ENCODE assay signal across 9 mouse cellular contexts in genomic region chr9:51441773-51442381, GRCm38 (mm10).
DNase-seq lines count a peak whose midpoint lies in the region; ATAC-seq and TF ChIP-seq lines count a peak whose summit lies in the region.
"Had no signal": no experiment of that assay in that cellular context is flagged by ENCODE, and none has a peak within 500 bp of the region (broad histone marks: within the 10 kb centered on the region; RNA-seq: fewer than 3 reads in every experiment).

No protein-coding gene starts in this region.

- H3K4me2 ChIP-seq in hindbrain, embryonic 16.5 days (ENCODE audit: low read length), result peak overlapping the region; percentile 35
- H3K4me2 ChIP-seq in midbrain, embryonic 15.5 days, result peak overlapping the region; percentile 23
- no peak overlapping the region for H3K4me2 ChIP-seq in liver, postnatal 0 days (ENCODE audit: low read depth, low read length)
- H3K4me2 ChIP-seq: liver, embryonic 13.5 days had no signal

- POLR2A ChIA-PET in Patski (lab: Charles Lee), result no interaction called here

- H3K9me3 ChIP-seq in hindbrain, embryonic 16.5 days (ENCODE audit: control insufficient read depth, low read length), result no peaks in the 10 kb centered on the region; the same call in 1 of the 2 replicates
- no peaks in the 10 kb centered on the region for H3K9me3 ChIP-seq in midbrain, embryonic 15.5 days
- H3K9me3 ChIP-seq in liver, postnatal 0 days (ENCODE audit: low read length), result no peaks in the 10 kb centered on the region
- H3K9me3 ChIP-seq: liver, embryonic 13.5 days had no signal

- CTCF ChIA-PET in Patski (lab: Charles Lee), result interaction anchor here (1.1 kb wide), 1 partner anchor 8 kb away, joined by 3 read pairs; no protein-coding TSS in a partner anchor

- peak overlapping the region; percentile 67 for H3K27ac ChIP-seq in hindbrain, embryonic 16.5 days (ENCODE audit: low read depth, low read length)
- H3K27ac ChIP-seq in midbrain, embryonic 15.5 days, result peak overlapping the region; percentile 26
- no peak overlapping the region for H3K27ac ChIP-seq in liver, postnatal 0 days (ENCODE audit: low read depth)
- H3K27ac ChIP-seq: liver, embryonic 13.5 days had no signal

- H3K4me3 ChIP-seq in hindbrain, embryonic 16.5 days (ENCODE audit: low read length), result no peak overlapping the region
- H3K4me3 ChIP-seq in midbrain, embryonic 15.5 days, result no peak overlapping the region
- H3K4me3 ChIP-seq in liver, postnatal 0 days (ENCODE audit: low read depth, low read length), result no peak overlapping the region
- H3K4me3 ChIP-seq: liver, embryonic 13.5 days had no signal

- no peak for TF ChIP-seq CTCF in Patski (IDR thresholded peaks at IDR 0.05)
- no peak for TF ChIP-seq CTCF in liver, postnatal 0 days (IDR thresholded peaks at IDR 0.05; ENCODE audit: low read depth)

- peak; percentile 98 for ATAC-seq in Patski
- peak; percentile 89 for ATAC-seq in hindbrain, embryonic 16.5 days
- peak; percentile 82 for ATAC-seq in midbrain, embryonic 15.5 days (replicated peaks)
- no peak for ATAC-seq in megakaryocyte-erythroid progenitor cell, adult 5-6 weeks (replicated peaks; ENCODE audit: low FRiP score, low TSS enrichment, poor library complexity, severe bottlenecking)
- ATAC-seq in liver, postnatal 0 days, result no peak
- ATAC-seq in monocyte, adult 5-6 weeks (replicated peaks; ENCODE audit: insufficient number of reproducible peaks, low FRiP score, low TSS enrichment, poor library complexity, severe bottlenecking), result no peak

- H3K9ac ChIP-seq in hindbrain, embryonic 16.5 days (ENCODE audit: low read depth, low read length), result no peak overlapping the region
- no peak overlapping the region for H3K9ac ChIP-seq in midbrain, embryonic 15.5 days
- H3K9ac ChIP-seq in liver, postnatal 0 days (replicated peaks), result no peak overlapping the region
- H3K9ac ChIP-seq: liver, embryonic 13.5 days had no signal

- peak; percentile 84 for DNase-seq in Patski (ENCODE audit: low read depth, low spot score)
- peak; percentile 54 for DNase-seq in brain, embryonic 18.5 days (ENCODE audit: low read depth, low spot score)
- DNase-seq in liver, postnatal 0 days, result no peak
- no peak for DNase-seq in thymus, postnatal 4 days
- DNase-seq: liver, embryonic 13.5 days had no signal

- no peaks in the 10 kb centered on the region for H3K36me3 ChIP-seq in hindbrain, embryonic 16.5 days (ENCODE audit: control insufficient read depth, insufficient read depth, low read length)
- H3K36me3 ChIP-seq in midbrain, embryonic 15.5 days (replicated peaks), result no peaks in the 10 kb centered on the region
- H3K36me3 ChIP-seq in liver, postnatal 0 days (replicated peaks; ENCODE audit: insufficient read depth, low read length), result no peaks in the 10 kb centered on the region
- H3K36me3 ChIP-seq: liver, embryonic 13.5 days had no signal

- peaks cover 7% of the 10 kb centered on the region for H3K4me1 ChIP-seq in hindbrain, embryonic 16.5 days (ENCODE audit: control insufficient read depth, insufficient read depth, low read depth, low read length)
- H3K4me1 ChIP-seq in midbrain, embryonic 15.5 days, result peaks cover 8% of the 10 kb centered on the region
- H3K4me1 ChIP-seq in liver, postnatal 0 days (ENCODE audit: insufficient read depth), result no peaks in the 10 kb centered on the region
- H3K4me1 ChIP-seq: liver, embryonic 13.5 days had no signal

- no peaks in the 10 kb centered on the region for H3K27me3 ChIP-seq in Patski
- H3K27me3 ChIP-seq in hindbrain, embryonic 16.5 days (replicated peaks; ENCODE audit: control insufficient read depth, insufficient read depth, low read length), result no peaks in the 10 kb centered on the region
- no peaks in the 10 kb centered on the region for H3K27me3 ChIP-seq in midbrain, embryonic 15.5 days (replicated peaks)
- no peaks in the 10 kb centered on the region for H3K27me3 ChIP-seq in liver, postnatal 0 days (ENCODE audit: insufficient read depth, low read length)
- H3K27me3 ChIP-seq: liver, embryonic 13.5 days had no signal

- TF ChIP-seq EP300 in liver, postnatal 0 days (IDR thresholded peaks at IDR 0.05; ENCODE audit: low read depth), result no peak

- in situ Hi-C loops in Patski (cut with MboI; ENCODE audit: low pct_unique_long_range_greater_than_20kb), result no loop called here

- WGBS in hindbrain, embryonic 16.5 days, result 9% methylated on average over 5 of the region's 5 CpGs
- 5% methylated on average over 5 of the region's 5 CpGs for WGBS in midbrain, embryonic 15.5 days
- WGBS in liver, postnatal 0 days (ENCODE audit: insufficient replicate concordance), result 50% methylated on average over 5 of the region's 5 CpGs

Comparison
In these comparisons a context has a peak if more than half of its experiments do, and no peak if none do; other contexts are left out.
1. ATAC-seq: peak in Patski (single experiment), hindbrain, embryonic 16.5 days (single experiment) and midbrain, embryonic 15.5 days (single experiment); none in megakaryocyte-erythroid progenitor cell, adult 5-6 weeks (single experiment), liver, postnatal 0 days (single experiment) and monocyte, adult 5-6 weeks (single experiment).
2. DNase-seq: peak in Patski (single experiment) and brain, embryonic 18.5 days (single experiment); none in liver, postnatal 0 days (single experiment) and thymus, postnatal 4 days (single experiment).